Mouse (Mus musculus) CH12.LX (cell line): ENCODE measurements around the gene Ddah1. TPM values are rescaled to one million over a fixed set of nuclear protein-coding genes. Genes with fewer than 3 reads are reported as not detected.

ENCODE experiments used
- DNase-seq: peaks from one replicate; pipeline ENCODE4 v3.0.0-alpha.2; 2013; ENCODE audit errors: extremely low read depth
- H3K27ac ChIP-seq: 2 replicates; pipeline ENCODE4 v1.5.1; 2012; ENCODE audit warnings: low read depth, mild to moderate bottlenecking, control low read depth, moderate library complexity; ENCODE audit not compliant: insufficient read depth
- H3K27me3 ChIP-seq: replicated peaks from 2 replicates; pipeline ENCODE3; 2012; ENCODE audit warnings: inconsistent platforms
- H3K36me3 ChIP-seq, 2 experiments: replicated peaks in 1 of 2; 2 replicates each; pipeline versions ENCODE3 to v1.6.1; 2012; ENCODE audit warnings: inconsistent platforms in 1 of 2, low read length in 1 of 2, mild to moderate bottlenecking in 1 of 2, mixed read lengths in 1 of 2, moderate library complexity in 1 of 2; ENCODE audit not compliant: control insufficient read depth in 1 of 2, insufficient read depth in 1 of 2
- H3K4me1 ChIP-seq, 2 experiments: 2 replicates each; pipeline ENCODE4 v1.6.1; 2012; ENCODE audit warnings: inconsistent platforms in 1 of 2, moderate library complexity in 1 of 2; ENCODE audit not compliant: insufficient read depth in 2 of 2, control insufficient read depth in 1 of 2
- H3K4me2 ChIP-seq: 2 replicates; pipeline ENCODE4 v1.6.1; 2012; ENCODE audit warnings: low read depth, mild to moderate bottlenecking, control low read depth; ENCODE audit not compliant: poor library complexity, insufficient read depth, severe bottlenecking
- H3K4me3 ChIP-seq, 3 experiments: fragments of 150-350 bp in 1 of 3; sonication (generic) in 1 of 3; replicated peaks in 1 of 3; 2 replicates each; pipeline versions ENCODE3 to v1.5.1; 2011 to 2012; ENCODE audit warnings: low read depth in 2 of 3, low read length in 2 of 3, mild to moderate bottlenecking in 2 of 3, moderate library complexity in 2 of 3, control low read depth in 1 of 3, improper control_type of control experiment in 1 of 3, inconsistent platforms in 1 of 3, mixed read lengths in 1 of 3; ENCODE audit not compliant: poor library complexity in 1 of 3
- H3K79me2 ChIP-seq: replicated peaks from 2 replicates; pipeline ENCODE4 v1.6.1; 2012; ENCODE audit warnings: mild to moderate bottlenecking, moderate library complexity; ENCODE audit not compliant: control insufficient read depth, poor library complexity, insufficient read depth, severe bottlenecking; ENCODE audit errors: extremely low read depth
- H3K9ac ChIP-seq: 2 replicates; pipeline ENCODE4 v1.6.1; 2012; ENCODE audit warnings: low read depth, mild to moderate bottlenecking, control low read depth, moderate library complexity; ENCODE audit not compliant: insufficient read depth
- H3K9me3 ChIP-seq: replicated peaks from 2 replicates; pipeline ENCODE3; 2012; ENCODE audit warnings: low read length, inconsistent platforms, mixed read lengths
- BHLHE40 ChIP-seq: IDR thresholded peaks from 2 replicates; pipeline ENCODE4 v1.6.1; 2011; ENCODE audit warnings: mild to moderate bottlenecking, low read depth, low read length, improper control_type of control experiment
- CHD1 ChIP-seq: IDR thresholded peaks from 2 replicates; pipeline ENCODE4 v1.6.1; 2012; ENCODE audit warnings: low read depth, low read length, improper control_type of control experiment, inconsistent platforms
- CHD2 ChIP-seq: IDR thresholded peaks from 2 replicates; pipeline ENCODE4 v1.6.1; 2011; ENCODE audit warnings: low read length, improper control_type of control experiment
- E2F4 ChIP-seq: IDR thresholded peaks from 2 replicates; pipeline ENCODE4 v1.6.1; 2011; ENCODE audit warnings: low read depth, low read length, improper control_type of control experiment; ENCODE audit not compliant: insufficient replicate concordance
- ELF1 ChIP-seq: IDR thresholded peaks from 2 replicates; pipeline ENCODE4 v1.6.1; 2014; ENCODE audit warnings: low read depth, mild to moderate bottlenecking, inconsistent platforms, low read length, improper control_type of control experiment
- EP300 ChIP-seq: IDR thresholded peaks from 2 replicates; pipeline ENCODE4 v1.6.1; 2011; ENCODE audit warnings: low read length, improper control_type of control experiment
- ETS1 ChIP-seq: conservative IDR thresholded peaks from 2 replicates; pipeline ENCODE4 v1.6.1; 2012; ENCODE audit warnings: low read depth, mild to moderate bottlenecking, inconsistent platforms, low read length, improper control_type of control experiment, moderate library complexity
- HCFC1 ChIP-seq: IDR thresholded peaks from 2 replicates; pipeline ENCODE4 v1.6.1; 2012; ENCODE audit warnings: low read depth, mild to moderate bottlenecking, inconsistent platforms, low read length, improper control_type of control experiment
- IRF4 ChIP-seq: IDR thresholded peaks from 2 replicates; pipeline ENCODE4 v1.6.1; 2014; ENCODE audit warnings: low read depth, mild to moderate bottlenecking, inconsistent platforms, low read length, improper control_type of control experiment
- JUN ChIP-seq: IDR thresholded peaks from 2 replicates; pipeline ENCODE4 v1.6.1; 2011; ENCODE audit warnings: low read depth, mild to moderate bottlenecking, low read length, improper control_type of control experiment, moderate library complexity; ENCODE audit not compliant: insufficient read depth
- JUND ChIP-seq: conservative IDR thresholded peaks from 2 replicates; pipeline ENCODE4 v1.6.1; 2011; ENCODE audit warnings: low read depth, low read length, improper control_type of control experiment
- MAFK ChIP-seq: IDR thresholded peaks from 2 replicates; pipeline ENCODE4 v1.6.1; 2011; ENCODE audit warnings: low read length, improper control_type of control experiment; ENCODE audit not compliant: insufficient replicate concordance
- MAX ChIP-seq: IDR thresholded peaks from 2 replicates; pipeline ENCODE4 v1.6.1; 2011; ENCODE audit warnings: low read length, improper control_type of control experiment
- MAZ ChIP-seq: IDR thresholded peaks from 2 replicates; pipeline ENCODE4 v1.6.1; 2012; ENCODE audit warnings: low read depth, mild to moderate bottlenecking, inconsistent platforms, low read length, improper control_type of control experiment, moderate library complexity
- MEF2A ChIP-seq: IDR thresholded peaks from 2 replicates; pipeline ENCODE4 v1.6.1; 2014; ENCODE audit warnings: low read depth, mild to moderate bottlenecking, inconsistent platforms, low read length, improper control_type of control experiment, borderline replicate concordance
- MXI1 ChIP-seq: IDR thresholded peaks from 2 replicates; pipeline ENCODE4 v1.6.1; 2011; ENCODE audit warnings: mild to moderate bottlenecking, low read depth, low read length, improper control_type of control experiment
- MYC ChIP-seq: IDR thresholded peaks from 2 replicates; pipeline ENCODE4 v1.6.1; 2011; ENCODE audit warnings: low read depth, mild to moderate bottlenecking, improper control_type of control experiment, low read length
- RCOR1 ChIP-seq: conservative IDR thresholded peaks from 2 replicates; pipeline ENCODE4 v1.6.1; 2012; ENCODE audit warnings: low read depth, mild to moderate bottlenecking, inconsistent platforms, low read length, improper control_type of control experiment
- SIN3A ChIP-seq: IDR thresholded peaks from 2 replicates; pipeline ENCODE4 v1.6.1; 2012; ENCODE audit warnings: low read length, improper control_type of control experiment, inconsistent platforms
- TCF12 ChIP-seq: IDR thresholded peaks from 2 replicates; pipeline ENCODE4 v1.6.1; 2014; ENCODE audit warnings: low read depth, mild to moderate bottlenecking, inconsistent platforms, low read length, improper control_type of control experiment
- USF2 ChIP-seq: conservative IDR thresholded peaks from 2 replicates; pipeline ENCODE4 v1.6.1; 2011; ENCODE audit warnings: low read depth, low read length, improper control_type of control experiment
- ZC3H11A ChIP-seq: IDR thresholded peaks from 2 replicates; pipeline ENCODE4 v1.6.1; 2012; ENCODE audit warnings: low read depth, mild to moderate bottlenecking, inconsistent platforms, low read length, improper control_type of control experiment
- ZMIZ1 ChIP-seq: IDR thresholded peaks from 2 replicates; pipeline ENCODE4 v1.6.1; 2012; ENCODE audit warnings: low read depth, mild to moderate bottlenecking, inconsistent platforms, low read length, improper control_type of control experiment
- ZNF384 ChIP-seq: IDR thresholded peaks from 2 replicates; pipeline ENCODE4 v1.6.1; 2012; ENCODE audit warnings: low read depth, low read length, improper control_type of control experiment, inconsistent platforms
- dilution Hi-C: fragments of 300-500 bp; cut with MboI; formaldehyde crosslinking; loops from 2 replicates; pipeline ENCODE4 v1.14.3; 2020; ENCODE audit warnings: low sequenced_read_pairs; ENCODE audit not compliant: extremely low pct_unique_long_range_greater_than_20kb, extremely low pct_ligation_motif_present
- in situ Hi-C: fragments of 300-500 bp; cut with MboI; formaldehyde crosslinking; loops from 3 replicates; pipeline ENCODE4 v1.14.3; 2019; ENCODE audit warnings: low sequenced_read_pairs, low pct_ligation_motif_present, low pct_unique_long_range_greater_than_20kb, mixed read lengths
- polyA plus RNA-seq: library from polyadenylated mRNA; unstranded; fragments of >175 nt; gene quantifications from 2 replicates; pipeline ENCODE4 v1.2.1, GENCODE M21; 2012; ENCODE audit warnings: low read depth; ENCODE audit not compliant: insufficient read length
- total RNA-seq, 2 experiments: library from RNA; depleted of rRNA; stranded (reverse); fragments of 300-350 nt in 1 of 2; fragments of >200 nt in 1 of 2; gene quantifications; 2 replicates each; pipeline ENCODE4 v1.2.3; 2012 to 2014

Gene Ddah1
- total and polyA plus RNA-seq, 3 experiments: not detected

- dilution Hi-C loops: no loop called here
- in situ Hi-C loops: loop anchor here (25.0 kb wide), 1 partner anchor 504 kb away; no protein-coding TSS in a partner anchor
Measured at GRCm38 (mm10) chr3:145916374-145916773, 157.9 kb downstream of the Ddah1 start.

GRCm38 (mm10) chr3:145916826-145917225 is 158.4 kb downstream of the Ddah1 start:
- dilution Hi-C loops: no loop called here
- H3K4me3 ChIP-seq: no peak overlapping the region

More at GRCm38 (mm10) chr3:145916374-145916773, 157.9 kb downstream of the Ddah1 start:
- H3K27ac ChIP-seq: no peak overlapping the region
- TF ChIP-seq IRF4 (no peak), ELF1 (no peak), HCFC1 (no peak), TCF12 (no peak), USF2 (no peak), MAX (no peak), CHD2 (no peak), ZNF384 (no peak), SIN3A (no peak), MAFK (no peak), MAZ (no peak), ZMIZ1 (no peak), MXI1 (no peak), ZC3H11A (no peak)
- DNase-seq: no peak
- no peaks in the 10 kb centered on the region for H3K27me3 ChIP-seq
- H3K4me3 ChIP-seq: no peak overlapping the region
- no peaks in the 10 kb centered on the region for H3K79me2 ChIP-seq
- peaks cover 16% of the 10 kb centered on the region for H3K9me3 ChIP-seq
- no peaks in the 10 kb centered on the region for H3K36me3 ChIP-seq
- H3K4me2 ChIP-seq: peak overlapping the region; percentile 7
- H3K4me1 ChIP-seq: peaks cover 5 to 14% of the 10 kb centered on the region in 2 experiments
- H3K9ac ChIP-seq: no peak overlapping the region

More at GRCm38 (mm10) chr3:145916826-145917225, 158.4 kb downstream of the Ddah1 start:
- peak; percentile 84 for DNase-seq
- no peak overlapping the region for H3K27ac ChIP-seq
- H3K9me3 ChIP-seq: peaks cover 16% of the 10 kb centered on the region
- no peaks in the 10 kb centered on the region for H3K27me3 ChIP-seq
- peaks cover 5 to 19% of the 10 kb centered on the region in 2 experiments for H3K4me1 ChIP-seq
- no peaks in the 10 kb centered on the region for H3K79me2 ChIP-seq
- H3K36me3 ChIP-seq: no peaks in the 10 kb centered on the region
- in situ Hi-C loops: loop anchor here (25.0 kb wide), 1 partner anchor 505 kb away; no protein-coding TSS in a partner anchor
- no peak overlapping the region for H3K9ac ChIP-seq
- peak overlapping the region; percentile 7 for H3K4me2 ChIP-seq
- TF ChIP-seq TCF12: peak; percentile 52; the same call in 1 of the 2 replicates
- peak; percentile 62; the same call in 1 of the 2 replicates for TF ChIP-seq MEF2A
- TF ChIP-seq JUN: peak; percentile 90
- TF ChIP-seq IRF4: peak; percentile 96
- no peak for TF ChIP-seq CHD1
- no peak for TF ChIP-seq ZC3H11A
- TF ChIP-seq MAX: 0 out of 2 replicates have a peak, but pooled peaks have one; percentile 30
- no peak for TF ChIP-seq ZMIZ1
- TF ChIP-seq JUND: peak; percentile 94
- peak; percentile 83 for TF ChIP-seq BHLHE40
- peak; percentile 39; the same call in 1 of the 2 replicates for TF ChIP-seq CHD2
- peak; percentile 89 for TF ChIP-seq MAFK
- TF ChIP-seq ELF1: peak; percentile 14; the same call in 1 of the 2 replicates
- TF ChIP-seq EP300: peak; percentile 94
- no peak for TF ChIP-seq E2F4
- peak; percentile 55; the same call in 1 of the 2 replicates for TF ChIP-seq RCOR1
- TF ChIP-seq MYC: peak; percentile 69
- peak; percentile 81; the same call in 1 of the 2 replicates for TF ChIP-seq ETS1
- TF ChIP-seq, all 38 proteins: peak for 14
